Mouse (Mus musculus) thymus, postnatal 0 days (tissue): ENCODE data around the gene Col23a1. TPM values are rescaled to one million over a fixed set of nuclear protein-coding genes. Genes with fewer than 3 reads are reported as not detected.

Experiments
- DNase-seq: peaks from one replicate; pipeline ENCODE4 v3.0.0-alpha.2; 2015; ENCODE audit warnings: low spot score
- polyA plus RNA-seq: library from polyadenylated mRNA; unstranded; fragments of >200 nt; fragmentation: Nextera tagmentation; extraction: Ambion mirVana; gene quantifications from 2 replicates; pipeline ENCODE4 v1.2.1, GENCODE M21; 2015

The Col23a1 gene
- polyA plus RNA-seq, 1 experiment from 2014 or later = 0.27 TPM

DNA sequence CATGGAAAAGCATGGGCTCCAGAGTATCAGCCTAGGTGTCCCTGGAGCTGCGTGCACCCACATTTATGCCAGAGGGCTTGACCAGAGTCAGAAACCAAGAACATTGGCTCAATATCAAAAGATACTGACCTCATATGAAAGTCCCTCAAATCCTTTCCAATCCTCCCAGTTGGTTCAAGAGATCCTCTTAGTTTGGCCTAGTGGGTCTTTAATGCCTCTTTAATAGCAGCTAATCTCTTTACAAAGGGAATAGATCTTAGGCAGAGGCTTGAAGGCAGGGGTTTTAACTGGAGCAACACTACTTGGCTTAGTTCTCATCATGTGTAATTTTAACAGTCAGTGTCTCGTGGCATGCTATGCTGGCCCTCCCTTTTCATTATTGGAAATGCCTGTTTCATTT, 184.0 kb downstream of the Col23a1 start:
- no peak for DNase-seq

GRCm38 (mm10) chr11:51476543-51476942, 186.8 kb downstream of the Col23a1 start:
- DNase-seq = no peak

DNA sequence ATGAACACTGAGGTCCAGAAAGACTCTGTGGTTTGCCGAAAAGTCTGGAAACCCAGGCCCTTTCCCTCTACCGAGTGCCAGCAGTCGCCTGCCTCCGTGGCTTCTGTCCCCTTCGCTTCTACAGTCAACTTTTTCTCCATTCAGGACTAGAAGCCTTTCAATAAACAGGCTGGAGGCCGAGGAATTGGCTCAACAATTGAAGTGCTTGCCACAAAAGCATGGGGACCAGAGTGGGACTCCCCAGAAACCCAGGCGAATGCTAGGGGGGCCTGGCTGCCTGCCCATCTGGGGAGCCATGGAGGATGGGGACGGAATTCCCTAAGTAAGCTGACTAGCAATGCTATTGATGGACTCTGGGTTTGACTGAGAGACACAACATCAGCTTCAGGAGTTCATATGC, 187.9 kb downstream of the Col23a1 start:
- DNase-seq = no peak

GRCm38 (mm10) chr11:51482251-51482650, 192.5 kb downstream of the Col23a1 start:
- DNase-seq = no peak

DNA sequence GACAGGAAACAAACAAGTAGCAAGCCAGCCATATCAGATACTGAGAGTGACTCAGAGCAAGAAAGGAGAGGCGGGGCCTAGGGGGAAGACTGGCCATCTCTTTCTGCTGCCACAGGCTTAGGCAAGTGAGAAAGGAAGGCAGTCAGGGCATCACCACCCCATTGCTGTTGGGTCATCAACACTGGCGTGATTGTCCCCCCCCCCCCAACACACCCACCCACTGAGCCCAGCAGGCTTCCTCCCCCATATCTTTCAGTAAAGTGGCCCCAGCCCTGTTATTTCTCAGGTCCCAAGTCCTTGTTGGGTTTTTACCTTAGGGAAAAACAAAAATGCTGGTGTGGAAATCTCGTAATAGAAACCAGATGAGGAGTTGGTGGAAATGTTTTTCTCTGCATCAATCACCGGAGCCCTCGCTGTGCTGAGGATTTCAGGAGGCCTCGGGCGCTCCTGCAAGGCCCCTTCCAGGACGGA, 195.4 kb downstream of the Col23a1 start:
- DNase-seq = no peak

DNA sequence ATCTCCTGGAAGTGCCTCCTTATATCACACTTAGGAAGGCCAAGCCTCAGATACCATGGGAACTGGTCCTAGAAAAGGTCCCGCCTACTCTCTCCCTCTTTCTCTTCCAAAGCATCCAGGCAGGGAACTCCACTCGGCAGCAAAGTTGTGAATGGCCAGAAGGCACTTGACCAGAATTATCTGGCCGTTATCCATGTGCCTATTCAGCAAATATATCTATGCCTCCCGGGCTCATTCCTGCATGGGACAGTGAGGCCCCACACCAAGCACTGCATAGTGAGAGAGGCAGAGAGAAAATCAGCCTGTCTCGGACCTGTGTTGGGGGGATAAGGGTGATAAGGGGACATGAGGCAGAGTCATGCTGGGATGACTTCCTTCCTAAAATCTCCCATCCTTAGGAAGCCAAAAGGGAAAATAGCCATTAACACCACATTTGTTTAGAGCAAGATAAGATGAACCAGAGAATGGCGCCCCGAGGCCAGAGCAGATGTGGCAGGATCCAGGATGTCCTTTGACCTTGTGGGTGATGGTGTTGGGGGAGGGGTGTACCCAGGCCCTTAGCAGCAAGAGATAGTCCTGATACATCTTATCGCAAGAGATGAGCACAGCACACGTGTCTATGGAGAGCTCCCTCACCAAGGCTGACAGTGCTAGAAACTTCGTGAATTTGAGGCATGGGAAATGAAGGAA, 196.2 kb downstream of the Col23a1 start:
- DNase-seq = no peak

- DNase-seq = no peak
Measured at GRCm38 (mm10) chr11:51488813-51489212, 199.1 kb downstream of the Col23a1 start.

- no peak for DNase-seq
Measured at GRCm38 (mm10) chr11:51493421-51493820, 203.7 kb downstream of the Col23a1 start.

DNA sequence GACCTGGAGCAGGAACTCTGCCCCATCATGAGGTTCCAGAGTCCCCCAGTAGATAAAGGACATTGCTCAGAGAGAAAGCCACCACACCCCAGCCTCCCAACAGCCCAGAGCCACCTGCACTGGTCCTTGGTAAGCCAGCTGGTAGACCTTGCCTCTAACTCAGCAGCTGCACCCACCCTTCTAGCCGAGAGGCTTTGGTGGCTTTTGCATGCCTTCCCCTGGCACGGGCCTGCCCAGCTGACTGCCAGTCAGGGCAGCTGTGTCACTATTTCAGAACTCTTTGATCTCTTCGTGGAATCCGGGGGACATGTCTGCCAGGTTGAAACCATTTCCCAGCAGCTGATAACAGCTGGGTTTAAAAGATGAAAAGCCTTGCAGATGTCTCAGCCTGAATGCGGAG, 204.5 kb downstream of the Col23a1 start:
- peak; percentile 61 for DNase-seq

DNA sequence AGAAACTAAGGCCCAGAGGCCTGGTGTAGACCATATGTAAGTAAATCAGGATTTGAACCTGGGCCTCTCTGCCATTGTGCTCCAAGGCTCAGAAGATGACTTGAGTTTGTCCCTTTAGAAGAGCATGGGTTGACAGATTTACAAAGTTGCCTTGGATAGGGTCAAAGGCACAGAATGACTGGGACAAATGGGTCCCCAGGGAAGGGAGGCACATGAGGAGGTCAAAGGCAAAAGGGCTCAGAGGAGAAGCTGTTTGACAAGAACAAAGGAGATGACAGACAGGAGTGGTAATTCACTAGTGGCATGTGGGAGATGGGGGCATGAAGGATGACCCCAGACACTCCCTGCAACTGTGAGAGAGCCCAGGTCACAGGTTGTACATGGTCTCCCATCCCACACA, 210.1 kb downstream of the Col23a1 start:
- no peak for DNase-seq

DNA sequence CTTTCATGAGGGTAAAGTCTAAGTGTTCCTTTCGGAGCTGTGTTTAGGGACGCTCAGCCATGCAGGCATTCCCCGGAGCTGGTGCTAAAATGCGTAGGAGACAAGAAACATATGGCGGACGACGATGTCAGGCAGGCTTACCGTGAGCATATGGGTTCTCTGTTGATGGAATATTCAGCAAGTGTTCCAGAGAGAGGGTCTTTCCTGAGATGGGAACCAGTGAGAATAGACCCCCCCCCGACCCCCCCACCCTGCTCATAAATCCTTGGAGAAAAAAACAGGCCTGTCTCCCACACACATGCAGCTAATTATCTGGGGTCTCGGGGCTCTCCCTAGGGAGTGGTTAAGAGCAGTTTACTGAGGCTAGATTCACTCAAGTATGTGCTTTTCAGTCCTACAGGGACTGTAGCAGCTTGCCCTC, 212.7 kb downstream of the Col23a1 start:
- DNase-seq = no peak

- no peak for DNase-seq
Measured at GRCm38 (mm10) chr11:51504946-51505345, 215.2 kb downstream of the Col23a1 start.

GRCm38 (mm10) chr11:51508053-51508452, 218.3 kb downstream of the Col23a1 start:
- DNase-seq = no peak

GRCm38 (mm10) chr11:51509211-51509610, 219.5 kb downstream of the Col23a1 start:
- no peak for DNase-seq

- DNase-seq = no peak
Measured at GRCm38 (mm10) chr11:51513019-51513418, 223.3 kb downstream of the Col23a1 start.

DNA sequence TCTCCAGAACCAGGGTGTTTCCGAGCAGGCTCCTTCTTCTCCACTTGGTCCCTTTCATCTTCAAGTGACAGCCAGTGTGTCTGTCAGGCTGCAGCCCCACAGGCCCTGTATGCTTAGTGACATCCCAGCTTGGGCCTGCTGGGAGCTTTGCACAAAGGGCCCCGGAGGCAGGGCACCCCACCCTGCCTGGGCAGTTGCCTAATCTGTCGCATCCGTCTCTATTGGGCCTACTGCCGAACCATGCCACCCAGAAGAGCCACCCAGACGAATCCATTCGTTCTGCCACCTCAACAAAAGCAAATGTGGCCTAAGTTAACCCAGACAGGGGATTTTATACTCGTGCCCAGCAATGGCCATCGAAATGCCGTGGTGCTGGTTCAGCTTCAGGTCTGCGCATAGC, 225.6 kb downstream of the Col23a1 start:
- DNase-seq = no peak

DNA sequence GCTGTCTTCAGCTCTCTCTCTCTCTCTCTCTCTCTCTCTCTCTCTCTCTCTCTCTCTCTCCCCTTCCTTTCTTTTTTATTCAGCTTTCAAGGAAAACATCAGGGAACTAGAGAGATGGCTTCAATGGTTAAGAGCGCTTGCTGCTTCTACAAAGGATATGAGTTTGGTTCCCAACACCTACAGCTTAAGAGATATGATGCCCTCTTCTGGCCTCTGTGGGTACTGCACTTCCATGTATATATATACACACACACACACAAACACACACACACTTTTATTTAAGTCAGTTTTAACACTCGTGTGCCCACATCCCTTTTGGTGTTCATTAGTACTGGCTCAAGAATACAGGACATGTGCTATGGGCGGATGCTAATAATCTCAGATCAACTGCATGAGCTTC, 228.4 kb downstream of the Col23a1 start:
- DNase-seq = no peak

DNA sequence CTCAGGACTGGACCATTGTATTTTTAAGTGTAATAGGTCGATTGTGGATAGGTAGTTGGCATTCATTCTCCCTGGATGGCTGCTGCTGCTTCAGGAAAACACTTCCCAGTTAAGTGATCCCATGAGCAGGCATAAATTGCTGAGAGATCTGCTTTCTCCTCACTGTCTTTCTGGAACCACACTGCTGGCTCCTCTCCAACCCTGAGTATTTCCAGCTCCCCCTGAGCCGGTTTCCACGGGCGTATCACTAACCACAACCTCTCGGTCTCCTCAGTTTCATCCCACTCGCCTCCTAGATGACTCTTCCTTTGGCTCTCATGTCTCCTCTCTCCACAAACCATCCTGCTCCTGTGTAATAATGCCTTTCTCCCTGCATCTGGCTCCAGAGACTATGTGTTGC, 228.9 kb downstream of the Col23a1 start:
- no peak for DNase-seq

GRCm38 (mm10) chr11:51521440-51521839, 231.7 kb downstream of the Col23a1 start:
- no peak for DNase-seq

- DNase-seq = no peak
Measured at GRCm38 (mm10) chr11:51523215-51523614, 233.5 kb downstream of the Col23a1 start.

DNA sequence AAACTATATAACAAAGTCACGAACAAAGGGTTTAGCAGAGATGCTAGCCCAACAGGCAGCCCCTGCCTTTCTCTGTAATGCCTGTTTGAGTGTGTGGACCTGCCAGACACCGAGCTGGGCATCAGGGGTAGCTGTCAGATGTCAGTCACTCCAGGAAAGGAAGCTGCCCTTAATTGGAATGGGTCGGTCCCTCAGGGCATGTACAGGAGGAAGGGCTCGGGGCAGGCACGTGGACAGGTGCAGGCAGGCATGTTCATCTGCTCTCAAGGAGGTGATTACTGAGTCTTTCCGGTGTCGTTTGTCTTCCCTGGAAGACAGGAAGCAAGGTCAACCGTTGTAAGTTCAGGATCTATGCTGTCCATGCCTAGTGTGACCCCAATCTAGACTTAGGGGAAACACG, 233.9 kb downstream of the Col23a1 start:
- DNase-seq = no peak

GRCm38 (mm10) chr11:51526631-51527161, 237.0 kb downstream of the Col23a1 start:
- no peak for DNase-seq

GRCm38 (mm10) chr11:51533128-51533533, 243.4 kb downstream of the Col23a1 start:
- DNase-seq = no peak
